Mouse (Mus musculus) urinary bladder, adult 18-20 months (tissue): ENCODE results near the gene Ccdc84.
"Not testable (repeated sequence)": the region's sequence is repeated elsewhere in the genome, so short reads cannot be mapped to it uniquely, and the experiment has no call there.

ENCODE experiments used
- DNase-seq, 2 experiments: peaks; one replicate each; pipeline ENCODE4 v3.0.0; 2022; ENCODE audit warnings: low spot score in 2 of 2, mixed read lengths in 2 of 2

The Ccdc84 gene

DNA sequence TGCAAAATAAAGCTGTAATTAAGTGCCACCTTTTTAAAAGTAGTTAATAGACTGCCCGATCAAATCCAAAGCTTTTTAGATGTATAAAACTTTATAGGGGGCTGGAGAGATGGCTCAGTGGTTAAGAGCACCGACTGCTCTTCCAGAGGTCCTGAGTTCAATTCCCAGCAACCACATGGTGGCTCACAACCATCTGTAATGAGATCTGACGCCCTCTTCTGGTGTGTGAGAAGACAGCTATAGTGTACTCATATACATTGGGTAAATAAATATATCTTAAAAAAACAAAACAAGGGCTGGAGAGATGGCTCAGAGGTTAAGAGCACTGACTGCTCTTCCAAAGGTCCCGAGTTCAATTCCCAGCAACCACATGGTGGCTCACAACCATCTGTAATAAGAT is 56.4 kb downstream of the Ccdc84 start:
- not testable (repeated sequence) for DNase-seq

DNA sequence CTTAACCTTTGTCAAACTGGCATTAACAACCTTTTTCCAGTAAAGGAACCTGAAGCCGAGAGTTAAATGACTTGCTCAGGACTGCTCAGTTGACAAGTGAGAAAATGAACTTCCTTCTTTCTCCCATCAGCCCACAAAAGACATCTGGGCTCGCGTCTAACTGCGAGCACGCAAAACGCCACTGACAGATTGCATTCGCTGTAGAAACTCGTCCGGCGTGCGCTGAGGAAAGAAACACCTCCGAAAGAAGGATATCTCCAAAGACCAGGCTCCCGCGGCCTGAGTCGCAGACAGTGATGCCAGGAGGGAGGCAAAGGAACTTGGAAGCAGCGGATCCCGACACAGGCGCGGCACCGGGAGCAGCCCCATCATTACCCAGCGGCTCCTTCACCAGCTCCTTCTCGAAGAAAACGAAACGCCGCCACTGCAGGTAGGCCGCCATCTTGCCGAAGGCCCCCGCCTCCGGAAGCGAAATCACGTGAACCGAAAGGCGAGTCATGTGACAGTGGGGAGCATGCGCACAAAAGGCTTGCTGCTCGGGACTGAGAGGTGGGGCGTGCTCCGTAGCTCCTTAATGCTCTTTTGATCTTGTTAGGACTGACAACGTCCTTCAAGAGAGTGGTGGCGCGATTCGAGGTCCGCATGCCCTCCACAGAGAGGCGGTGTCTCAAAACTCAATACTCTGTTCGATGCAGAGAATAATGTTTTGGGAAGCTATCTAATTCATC is 57.0 kb downstream of the Ccdc84 start, which contains the start of gene Vps11:
Gene Vps11 (minus strand): TSS at position 481 of the 728 bp plus-strand sequence.
- peak; percentile 85 to 92 for DNase-seq
